Mouse (Mus musculus) myocyte (in vitro differentiated cells): ENCODE data around the gene Mettl7b.

Source experiments
- E2F4 ChIP-seq: IDR thresholded peaks from one replicate; pipeline ENCODE4 v1.6.1; 2011; ENCODE audit warnings: mild to moderate bottlenecking, control low read depth, moderate library complexity; ENCODE audit not compliant: insufficient read depth
- MAX ChIP-seq: IDR thresholded peaks from one replicate; pipeline ENCODE4 v1.6.1; 2011; ENCODE audit warnings: low read depth, mild to moderate bottlenecking, control low read depth
- MYOD1 ChIP-seq, 3 experiments: IDR thresholded peaks; one replicate each; pipeline ENCODE4 v1.6.1; 2011; ENCODE audit warnings: control low read depth in 2 of 3, low read depth in 2 of 3, mild to moderate bottlenecking in 2 of 3, moderate library complexity in 1 of 3; ENCODE audit not compliant: insufficient read length in 2 of 3, control insufficient read depth in 1 of 3
- MYOG ChIP-seq, 3 experiments: IDR thresholded peaks; one replicate each; pipeline ENCODE4 v1.6.1; 2011; ENCODE audit warnings: control low read depth in 2 of 3, low read depth in 2 of 3, mild to moderate bottlenecking in 2 of 3; ENCODE audit not compliant: insufficient read length in 2 of 3, control insufficient read depth in 1 of 3, insufficient read depth in 1 of 3
- POLR2A ChIP-seq: IDR thresholded peaks from one replicate; pipeline ENCODE4 v1.6.1; 2011; ENCODE audit warnings: low read depth, mild to moderate bottlenecking, control low read depth, moderate library complexity; ENCODE audit not compliant: insufficient read length
- SRF ChIP-seq: IDR thresholded peaks from one replicate; pipeline ENCODE4 v1.6.1; 2011; ENCODE audit warnings: low read depth; ENCODE audit not compliant: control insufficient read depth, insufficient read length
- USF1 ChIP-seq: IDR thresholded peaks from one replicate; pipeline ENCODE4 v1.6.1; 2011; ENCODE audit warnings: low read depth, mild to moderate bottlenecking, control low read depth, moderate library complexity

GRCm38 (mm10) chr10:128977522-128978114, 16.8 kb upstream of the Mettl7b start:
- no peak for TF ChIP-seq POLR2A
- no peak for TF ChIP-seq MAX
- no peak for TF ChIP-seq USF1
- no peak for TF ChIP-seq MYOG (IDR thresholded peaks at IDR 0.05; ENCODE audit: control insufficient read depth in 1 of 3, insufficient read depth in 1 of 3, insufficient read length in 2 of 3, low read depth in 2 of 3)
- TF ChIP-seq E2F4, result no peak
- no peak for TF ChIP-seq SRF
- no peak for TF ChIP-seq MYOD1 (IDR thresholded peaks at IDR 0.05; ENCODE audit: control insufficient read depth in 1 of 3, insufficient read length in 2 of 3, low read depth in 2 of 3)
